Mouse (Mus musculus): Measurements from ENCODE around the gene Olfr165. TPM values are rescaled to one million over a fixed set of nuclear protein-coding genes. Genes with fewer than 3 reads are reported as not detected.
"Not testable (repeated sequence)": the region's sequence is repeated elsewhere in the genome, so short reads cannot be mapped to it uniquely, and the experiment has no call there.

Gene Olfr165
- total RNA-seq (2021) = not detected
- long read RNA-seq, experiment 1 = 0 reads
- long read RNA-seq, experiment 2 = 0 reads

DNA sequence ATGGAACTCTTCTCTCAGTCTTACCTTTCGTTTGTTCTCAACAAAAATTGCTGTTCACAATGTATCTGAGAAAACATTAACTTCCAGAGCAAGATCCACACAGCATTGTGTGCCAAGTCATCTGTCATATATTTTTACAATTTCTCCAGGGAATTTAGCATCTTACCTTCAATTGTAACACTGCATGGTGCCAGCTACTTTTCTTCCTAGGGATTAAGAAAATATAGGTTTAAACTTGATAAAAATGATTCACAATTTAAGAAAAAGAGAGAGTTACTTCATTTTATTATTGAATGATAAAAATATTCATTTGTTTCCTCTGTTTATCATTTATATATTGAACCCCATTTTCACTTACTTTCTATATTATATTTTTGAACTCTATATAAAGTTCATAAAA lies at the start of gene Olfr165:
Gene Olfr165 (minus strand): TSS at position 101 of the 400 bp plus-strand sequence.
- DNase-seq = no peak
- no peak for TF ChIP-seq CTCF (IDR thresholded peaks at IDR 0.05)
- Histone ChIP-seq H3K4me3 (no peak within 1 kb of the TSS), H3K27ac (no peak within 1 kb of the TSS)
- intact Hi-C loops (cut with DNase I) = no loop called here

- no peak for TF ChIP-seq CTCF (IDR thresholded peaks at IDR 0.05)
- Histone ChIP-seq H3K27ac (no peak overlapping the region), H3K4me3 (no peak overlapping the region)
- intact Hi-C loops (cut with DNase I) = no loop called here
- DNase-seq = no peak
These were observed 41.4 kb upstream of the Olfr165 start for GRCm38 (mm10) chr16:19464365-19464764.

DNA sequence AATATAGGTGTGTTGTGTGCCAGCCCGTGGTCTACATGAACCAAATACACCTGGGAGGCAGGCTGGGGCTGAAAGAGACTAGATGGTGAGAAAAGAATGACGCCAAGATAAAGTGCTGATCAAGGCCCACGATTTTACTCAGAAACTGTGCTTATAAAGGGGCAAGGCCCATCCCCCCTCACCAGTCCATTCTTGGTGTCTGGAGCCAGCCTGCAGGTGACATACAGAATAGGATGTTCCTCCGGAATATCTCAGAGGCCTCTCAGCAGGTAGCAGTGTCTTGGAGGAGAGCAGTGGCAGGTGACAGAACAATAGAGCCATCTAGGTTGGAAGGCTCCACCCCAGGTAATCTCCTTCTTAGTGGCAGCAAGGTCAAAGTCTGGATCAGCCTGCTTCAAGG lies 35.8 kb upstream of the Olfr165 start:
- DNase-seq; intact Hi-C loops (cut with DNase I); H3K27ac ChIP-seq; H3K4me3 ChIP-seq: not testable (repeated sequence)

GRCm38 (mm10) chr16:19387984-19388383 lies 35.0 kb downstream of the Olfr165 start:
- TF ChIP-seq CTCF (IDR thresholded peaks at IDR 0.05) = no peak
- Histone ChIP-seq H3K4me3 (no peak overlapping the region), H3K27ac (no peak overlapping the region)
- intact Hi-C loops (cut with DNase I) = no loop called here
- no peak for DNase-seq

Other genes with a start within 250 kb of the Olfr165 start
- not detected for gene Olfr164, start 109.1 kb downstream of the Olfr165 start, total RNA-seq (2021)
- not detected for gene Olfr166, start 60.6 kb upstream of the Olfr165 start, total RNA-seq (2021)
- gene Olfr167, start 99.1 kb upstream of the Olfr165 start, total RNA-seq (2021) = not detected
- not detected for gene Olfr168, start 112.4 kb upstream of the Olfr165 start, total RNA-seq (2021)
- gene Olfr169, start 148.7 kb upstream of the Olfr165 start, total RNA-seq (2021) = not detected
- not detected for gene Olfr170, start 188.7 kb upstream of the Olfr165 start, total RNA-seq (2021)
- gene Olfr171, start 206.8 kb upstream of the Olfr165 start, total RNA-seq (2021) = not detected